Mouse (Mus musculus) forebrain, embryonic 15.5 days (tissue): ENCODE measurements around the gene Prmt1. TPM values are rescaled to one million over a fixed set of nuclear protein-coding genes. Genes with fewer than 3 reads are reported as not detected.
"Not testable (repeated sequence)": the region's sequence is repeated elsewhere in the genome, so short reads cannot be mapped to it uniquely, and the experiment has no call there.

ENCODE experiments used
- ATAC-seq: fragments of 200-750 bp; cut with Nextera tagmentation; replicated peaks from 2 replicates; pipeline ENCODE4 v1.8.0; 2017; ENCODE audit warnings: mild to moderate bottlenecking, moderate TSS enrichment, moderate library complexity
- H3K27ac ChIP-seq: fragments of 300-500 bp; sonication (generic); replicated peaks from 2 replicates; pipeline ENCODE4 v1.5.1; 2015; ENCODE audit warnings: mild to moderate bottlenecking, inconsistent platforms
- H3K27me3 ChIP-seq: fragments of 300-500 bp; sonication (generic); 2 replicates; pipeline ENCODE4 v1.6.1; 2015; ENCODE audit warnings: inconsistent platforms
- H3K36me3 ChIP-seq: fragments of 300-500 bp; sonication (generic); 2 replicates; pipeline ENCODE4 v1.6.1; 2015; ENCODE audit warnings: mild to moderate bottlenecking, inconsistent platforms
- H3K4me1 ChIP-seq: fragments of 300-500 bp; sonication (generic); 2 replicates; pipeline ENCODE4 v1.6.1; 2015; ENCODE audit warnings: inconsistent platforms
- H3K4me2 ChIP-seq: fragments of 300-500 bp; sonication (generic); replicated peaks from 2 replicates; pipeline ENCODE4 v1.6.1; 2015; ENCODE audit warnings: mild to moderate bottlenecking, inconsistent platforms
- H3K4me3 ChIP-seq: fragments of 300-500 bp; sonication (generic); 2 replicates; pipeline ENCODE4 v1.5.1; 2015; ENCODE audit warnings: mild to moderate bottlenecking, inconsistent platforms
- H3K9ac ChIP-seq: fragments of 300-500 bp; sonication (generic); replicated peaks from 2 replicates; pipeline ENCODE4 v1.6.1; 2015; ENCODE audit warnings: mild to moderate bottlenecking, inconsistent platforms
- H3K9me3 ChIP-seq: fragments of 300-500 bp; sonication (generic); 2 replicates; pipeline ENCODE4 v1.6.1; 2016; ENCODE audit warnings: inconsistent platforms
- WGBS: fragments of 180-500 bp; shearing (Covaris S2); methylation state at CpG from one replicate; pipeline ENCODE4 v1.1.7; 2015; ENCODE audit warnings: mixed read lengths; 5-methylcytosine and 5-hydroxymethylcytosine counted together
- polyA plus RNA-seq: library from polyadenylated mRNA; unstranded; fragments of >200 nt; fragmentation: Nextera tagmentation; extraction: Ambion mirVana; gene quantifications from 2 replicates; pipeline ENCODE4 v1.2.1, GENCODE M21; 2015

Gene Prmt1
- 703 and 728 TPM in 2 replicates for polyA plus RNA-seq

- Histone ChIP-seq H3K27me3 (no peaks in the 10 kb centered on the region), H3K9me3 (no peaks in the 10 kb centered on the region), H3K36me3 (peaks cover 18% of the 10 kb centered on the region), H3K27ac (peak within 1 kb of the TSS; percentile 95), H3K4me3 (peak within 1 kb of the TSS; percentile 65), H3K4me2 (peak within 1 kb of the TSS; percentile 69), H3K9ac (peak within 1 kb of the TSS; percentile 97), H3K4me1 (peaks cover 35% of the 10 kb centered on the region)
- ATAC-seq: peak; percentile 97
- WGBS: under 1% methylated on average over 42 of the region's 42 CpGs
These were observed at the start of gene Prmt1 for GRCm38 (mm10) chr7:44986192-44986878. Prmt1 (minus strand) TSS chr7:44986568.

DNA sequence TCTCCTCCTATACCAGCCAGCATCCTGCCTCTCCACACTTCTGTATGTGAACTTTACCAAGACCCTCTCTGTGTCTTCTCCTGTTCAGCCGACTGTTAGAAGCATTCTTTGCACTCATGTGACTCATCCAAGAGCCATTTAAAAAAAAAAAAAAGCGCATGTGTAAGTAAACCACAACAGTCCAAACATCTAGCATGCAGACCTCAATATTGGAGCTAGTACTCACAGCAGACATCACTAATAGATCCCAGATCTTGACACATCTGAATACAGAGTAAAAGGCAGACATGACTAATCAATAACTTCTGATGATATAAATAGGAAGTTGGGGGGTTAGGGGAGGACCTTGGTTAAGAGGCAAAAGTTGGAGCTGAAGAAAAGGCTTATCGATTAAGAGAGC is 49.3 kb upstream of the Prmt1 start:
- no peak for ATAC-seq
- Histone ChIP-seq H3K9ac (no peak overlapping the region), H3K9me3 (no peaks in the 10 kb centered on the region), H3K27ac (no peak overlapping the region), H3K27me3 (no peaks in the 10 kb centered on the region), H3K4me1 (no peaks in the 10 kb centered on the region), H3K36me3 (peaks cover 98% of the 10 kb centered on the region), H3K4me2 (no peak overlapping the region), H3K4me3 (no peak overlapping the region)
- 96% methylated on average over 3 of the region's 3 CpGs for WGBS

DNA sequence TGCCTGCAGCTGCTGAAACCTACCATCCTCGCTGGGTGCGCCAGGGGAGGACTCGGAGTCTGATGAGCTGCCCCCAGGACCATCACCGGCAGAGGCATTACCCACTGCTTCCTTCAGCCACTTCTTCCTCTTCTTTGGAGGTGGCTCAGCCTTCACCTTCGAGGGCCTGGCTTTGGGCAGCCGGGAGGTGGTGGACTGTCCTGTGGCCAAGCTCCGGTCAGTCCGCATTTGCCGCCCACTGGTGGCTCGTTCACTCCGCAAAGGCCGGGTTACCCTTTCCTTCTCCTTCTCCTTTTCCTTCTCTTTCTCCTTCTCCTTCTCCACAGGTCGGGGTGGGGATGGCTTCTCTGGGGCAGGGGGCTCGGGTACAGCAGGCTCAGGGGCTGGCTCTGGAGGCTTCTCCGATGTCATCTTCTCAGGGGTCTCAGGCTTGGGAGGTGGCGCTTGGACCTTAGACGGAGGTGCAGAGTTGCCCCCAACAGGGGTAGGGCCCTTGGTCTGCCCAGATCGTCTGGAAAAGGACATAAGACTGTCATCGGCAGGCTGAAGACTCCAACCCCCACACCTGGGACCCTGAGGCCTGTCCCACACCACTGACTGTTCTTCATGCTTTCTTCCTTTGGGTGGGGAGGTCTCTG is 47.5 kb upstream of the Prmt1 start:
- WGBS: 94% methylated on average over 19 of the region's 19 CpGs
- no peak for ATAC-seq
- no peaks in the 10 kb centered on the region for H3K4me1 ChIP-seq
- peaks cover 93% of the 10 kb centered on the region for H3K36me3 ChIP-seq
- H3K9ac ChIP-seq: no peak overlapping the region
- H3K4me3 ChIP-seq: no peak overlapping the region
- no peak overlapping the region for H3K27ac ChIP-seq
- no peaks in the 10 kb centered on the region for H3K9me3 ChIP-seq
- H3K4me2 ChIP-seq: no peak overlapping the region
- no peaks in the 10 kb centered on the region for H3K27me3 ChIP-seq

DNA sequence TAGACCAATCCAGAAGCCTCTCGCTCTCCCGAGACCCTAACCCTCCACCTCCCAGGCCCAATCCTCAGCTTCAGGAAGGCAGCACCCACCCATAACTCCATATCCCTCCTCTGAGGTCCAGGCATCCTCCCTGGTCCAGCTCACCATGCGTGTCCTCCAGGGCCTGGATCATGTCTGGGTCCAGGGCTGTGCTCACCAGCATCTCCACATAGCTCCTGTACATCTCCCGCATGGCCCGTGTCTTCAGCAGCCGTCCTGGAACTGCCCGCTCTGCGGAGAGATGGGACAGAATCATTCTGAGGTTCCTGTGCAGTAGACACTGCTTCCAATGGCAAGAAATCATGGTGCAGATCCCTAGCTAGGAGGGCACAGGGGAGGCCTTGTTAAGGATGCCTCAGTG is 44.5 kb upstream of the Prmt1 start:
- no peak overlapping the region for H3K4me2 ChIP-seq
- no peak for ATAC-seq
- H3K9me3 ChIP-seq: no peaks in the 10 kb centered on the region
- no peak overlapping the region for H3K4me3 ChIP-seq
- H3K27me3 ChIP-seq: no peaks in the 10 kb centered on the region
- H3K36me3 ChIP-seq: peaks cover 91% of the 10 kb centered on the region
- H3K9ac ChIP-seq: no peak overlapping the region
- 97% methylated on average over 8 of the region's 8 CpGs for WGBS
- no peak overlapping the region for H3K27ac ChIP-seq
- no peaks in the 10 kb centered on the region for H3K4me1 ChIP-seq

DNA sequence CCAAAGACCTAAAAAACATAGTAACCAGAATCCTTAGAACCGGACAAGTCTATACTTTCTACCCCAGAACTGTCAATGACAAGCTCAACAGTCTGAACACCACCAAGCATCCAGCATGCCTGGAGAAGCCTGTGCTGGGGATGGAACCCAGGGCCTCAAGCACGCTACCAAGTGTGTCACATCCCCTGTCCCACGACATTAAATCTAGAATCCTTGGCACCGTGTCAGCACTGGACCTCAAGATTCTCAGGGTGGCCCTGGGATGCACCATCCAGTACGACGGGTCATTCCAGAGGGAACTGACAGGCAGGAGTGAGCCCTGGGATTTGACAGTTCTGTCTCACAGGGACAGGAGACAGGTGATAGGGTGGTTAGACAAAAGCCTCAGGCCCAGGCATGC is 43.6 kb upstream of the Prmt1 start:
- Histone ChIP-seq H3K9ac (no peak overlapping the region), H3K27ac (no peak overlapping the region), H3K36me3 (peaks cover 82% of the 10 kb centered on the region), H3K27me3 (no peaks in the 10 kb centered on the region), H3K4me1 (no peaks in the 10 kb centered on the region), H3K4me2 (no peak overlapping the region), H3K9me3 (no peaks in the 10 kb centered on the region), H3K4me3 (no peak overlapping the region)
- 88% methylated on average over 6 of the region's 6 CpGs for WGBS
- no peak for ATAC-seq

DNA sequence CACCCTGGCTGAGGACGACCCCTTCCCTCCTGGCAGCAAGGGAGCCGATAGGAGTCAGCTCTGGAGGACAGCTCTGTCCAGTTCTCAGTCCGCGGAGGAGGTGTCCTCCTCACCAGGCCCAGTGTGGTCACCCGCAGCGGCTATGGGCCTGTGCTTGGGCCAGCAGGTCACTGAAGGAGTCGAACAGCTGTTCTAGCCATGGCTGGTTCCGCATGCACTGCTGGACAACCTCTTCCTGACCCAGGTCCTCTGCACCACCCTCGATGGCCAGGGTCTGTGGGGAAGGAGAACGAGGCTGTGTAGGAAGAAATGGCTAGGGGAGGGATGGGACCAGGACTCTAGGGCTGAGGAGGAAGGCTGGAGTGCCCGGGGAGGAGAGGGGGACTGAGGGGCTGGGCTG is 42.0 kb upstream of the Prmt1 start:
- H3K27ac ChIP-seq: no peak overlapping the region
- H3K9ac ChIP-seq: no peak overlapping the region
- WGBS: 95% methylated on average over 11 of the region's 11 CpGs
- no peak overlapping the region for H3K4me3 ChIP-seq
- no peaks in the 10 kb centered on the region for H3K4me1 ChIP-seq
- ATAC-seq: no peak
- no peak overlapping the region for H3K4me2 ChIP-seq
- no peaks in the 10 kb centered on the region for H3K9me3 ChIP-seq
- no peaks in the 10 kb centered on the region for H3K27me3 ChIP-seq
- peaks cover 66% of the 10 kb centered on the region for H3K36me3 ChIP-seq

DNA sequence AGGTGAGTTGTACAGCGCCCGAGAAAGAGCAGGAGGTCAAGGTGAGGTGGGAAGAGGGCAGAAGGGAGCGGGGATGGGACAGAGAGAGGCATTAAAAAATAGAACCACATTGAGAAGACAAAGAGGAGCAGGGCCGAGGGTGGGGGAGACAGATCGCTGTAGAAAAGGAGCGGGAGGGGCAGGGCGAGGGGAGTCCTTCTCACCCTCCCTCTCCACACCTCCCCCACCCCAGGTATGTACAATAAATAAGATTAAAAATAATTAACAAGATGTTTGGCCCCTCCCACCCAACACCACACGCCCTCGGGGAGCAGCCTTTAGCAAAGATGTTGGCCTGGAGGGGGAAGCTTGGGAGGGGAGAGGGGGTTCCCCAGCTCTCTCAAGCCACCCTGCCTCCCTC is 41.4 kb upstream of the Prmt1 start:
- H3K9ac ChIP-seq: no peak overlapping the region
- no peak for ATAC-seq
- no peaks in the 10 kb centered on the region for H3K9me3 ChIP-seq
- H3K4me1 ChIP-seq: no peaks in the 10 kb centered on the region
- 92% methylated on average over 9 of the region's 9 CpGs for WGBS
- H3K4me3 ChIP-seq: no peak overlapping the region
- no peak overlapping the region for H3K4me2 ChIP-seq
- H3K27me3 ChIP-seq: no peaks in the 10 kb centered on the region
- H3K36me3 ChIP-seq: peaks cover 60% of the 10 kb centered on the region
- no peak overlapping the region for H3K27ac ChIP-seq

- H3K36me3 ChIP-seq: peaks cover 45% of the 10 kb centered on the region
- no peaks in the 10 kb centered on the region for H3K4me1 ChIP-seq
- no peak overlapping the region for H3K4me3 ChIP-seq
- H3K27ac ChIP-seq: no peak overlapping the region
- no peaks in the 10 kb centered on the region for H3K27me3 ChIP-seq
- no peak for ATAC-seq
- WGBS: 53% methylated on average over 2 of the region's 2 CpGs
- H3K4me2 ChIP-seq: no peak overlapping the region
- H3K9me3 ChIP-seq: no peaks in the 10 kb centered on the region
- H3K9ac ChIP-seq: no peak overlapping the region
These were observed 39.9 kb upstream of the Prmt1 start for GRCm38 (mm10) chr7:45026256-45026655.

- no peaks in the 10 kb centered on the region for H3K9me3 ChIP-seq
- H3K27ac ChIP-seq: peak overlapping the region; percentile 47
- ATAC-seq: no peak
- no peaks in the 10 kb centered on the region for H3K4me1 ChIP-seq
- no peak overlapping the region for H3K9ac ChIP-seq
- WGBS: 75% methylated on average over 8 of the region's 8 CpGs
- peaks cover 39% of the 10 kb centered on the region for H3K36me3 ChIP-seq
- no peaks in the 10 kb centered on the region for H3K27me3 ChIP-seq
- no peak overlapping the region for H3K4me3 ChIP-seq
- H3K4me2 ChIP-seq: no peak overlapping the region
These were observed 39.3 kb upstream of the Prmt1 start for GRCm38 (mm10) chr7:45025601-45026220.

DNA sequence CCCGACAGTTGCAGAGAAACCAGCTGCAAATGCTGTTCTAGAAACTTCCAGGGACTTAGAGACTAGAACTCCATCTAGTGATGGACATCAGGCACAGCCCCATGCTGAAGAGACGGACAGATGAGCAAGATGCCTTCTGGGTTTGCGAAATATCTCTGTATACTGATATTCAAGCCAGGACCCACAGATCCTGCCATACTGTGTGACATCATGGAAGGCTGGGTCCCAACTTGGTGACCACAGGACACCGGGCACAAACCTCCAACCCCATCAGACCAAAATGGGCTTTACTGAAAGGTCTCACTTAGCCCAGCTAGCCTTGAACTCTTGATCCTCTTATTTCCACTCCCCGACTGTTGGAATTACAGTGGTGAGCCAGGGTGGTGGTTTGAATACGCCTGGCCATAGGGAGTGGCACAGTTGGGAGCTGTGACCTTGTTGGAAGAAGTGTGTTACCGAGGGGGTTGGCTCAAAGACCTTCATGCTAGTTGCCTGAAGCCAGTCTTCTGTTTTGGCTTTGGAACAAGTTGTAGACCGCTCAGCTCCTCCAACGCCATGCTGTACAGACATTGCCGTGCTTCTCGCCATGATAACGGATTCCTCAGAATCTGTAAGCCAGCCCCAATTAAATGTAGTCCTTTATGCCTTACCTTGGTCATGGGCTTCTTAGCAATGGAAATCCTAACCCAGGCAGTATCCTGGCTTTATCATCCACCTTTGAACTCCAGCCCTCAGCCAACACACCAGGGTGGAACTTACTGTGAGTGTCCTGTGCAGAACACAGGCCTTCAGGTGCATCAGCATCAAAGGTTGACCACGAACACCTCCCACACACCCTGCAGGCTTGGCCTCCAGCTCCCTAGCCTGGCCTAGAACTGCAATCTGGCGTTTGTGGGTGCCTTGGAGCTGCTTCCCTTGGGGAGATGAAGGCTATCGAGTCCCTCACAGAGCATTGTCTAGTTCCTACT is 38.2 kb upstream of the Prmt1 start:
- Histone ChIP-seq H3K4me2 (no peak overlapping the region), H3K9ac (no peak overlapping the region), H3K27ac (peak overlapping the region; percentile 47; the same call in 1 of the 2 replicates), H3K36me3 (peaks cover 30% of the 10 kb centered on the region), H3K27me3 (no peaks in the 10 kb centered on the region), H3K4me3 (no peak overlapping the region), H3K4me1 (no peaks in the 10 kb centered on the region), H3K9me3 (no peaks in the 10 kb centered on the region)
- no peak for ATAC-seq
- WGBS: 90% methylated on average over 15 of the region's 15 CpGs

DNA sequence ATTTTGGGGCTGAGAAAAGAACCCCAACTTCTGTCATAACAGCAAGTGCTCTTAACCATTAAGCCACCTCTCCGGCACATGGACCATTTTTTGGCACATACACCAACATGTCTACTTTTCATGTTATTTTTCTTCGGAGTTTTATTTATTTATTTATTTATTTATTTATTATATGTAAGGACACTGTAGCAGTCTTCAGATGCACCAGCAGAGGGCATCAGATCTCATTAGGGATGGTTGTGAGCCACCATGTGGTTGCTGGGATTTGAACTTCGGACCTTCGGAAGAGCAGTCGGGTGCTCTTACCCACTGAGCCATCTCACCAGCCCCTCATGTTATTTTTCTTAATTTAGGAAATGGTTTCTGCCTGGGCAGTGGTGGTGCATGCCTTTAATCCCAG is 37.3 kb upstream of the Prmt1 start:
- H3K36me3 ChIP-seq: peaks cover 25% of the 10 kb centered on the region
- ATAC-seq, H3K9me3 ChIP-seq, H3K27ac ChIP-seq, H3K27me3 ChIP-seq, H3K9ac ChIP-seq, H3K4me2 ChIP-seq, H3K4me3 ChIP-seq, H3K4me1 ChIP-seq: not testable (repeated sequence)
- 86% methylated on average over 5 of the region's 5 CpGs for WGBS

DNA sequence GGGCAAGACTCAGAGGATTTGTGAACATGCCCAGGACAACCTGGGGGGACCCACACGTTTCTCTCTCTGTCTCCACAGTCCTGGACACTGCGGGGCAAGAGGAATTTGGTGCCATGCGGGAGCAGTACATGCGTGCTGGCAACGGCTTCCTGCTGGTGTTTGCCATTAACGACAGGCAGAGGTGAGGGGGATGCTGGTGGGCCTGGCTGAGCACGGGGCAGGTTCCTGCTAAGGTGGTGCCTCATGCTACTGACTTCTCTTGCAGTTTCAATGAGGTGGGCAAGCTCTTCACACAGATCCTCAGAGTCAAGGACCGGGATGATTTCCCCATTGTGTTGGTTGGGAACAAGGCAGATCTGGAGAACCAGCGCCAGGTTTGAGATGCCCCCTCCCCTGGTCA is 33.9 kb upstream of the Prmt1 start:
- Histone ChIP-seq H3K36me3 (no peaks in the 10 kb centered on the region), H3K4me3 (no peak overlapping the region), H3K27me3 (peaks cover 4% of the 10 kb centered on the region), H3K4me2 (no peak overlapping the region), H3K27ac (no peak overlapping the region), H3K9me3 (no peaks in the 10 kb centered on the region), H3K4me1 (peaks cover 18% of the 10 kb centered on the region), H3K9ac (no peak overlapping the region)
- WGBS: 80% methylated on average over 9 of the region's 9 CpGs
- ATAC-seq: no peak
